Mouse (Mus musculus) liver, embryonic 13.5 days (tissue): ENCODE results near the gene Dcaf7. TPM values are rescaled to one million over a fixed set of nuclear protein-coding genes. Genes with fewer than 3 reads are reported as not detected.
"Not testable (repeated sequence)": the region's sequence is repeated elsewhere in the genome, so short reads cannot be mapped to it uniquely, and the experiment has no call there.

Source experiments
- ATAC-seq: fragments of 200-750 bp; cut with Nextera tagmentation; 2 replicates; pipeline ENCODE4 v1.8.0; 2017; ENCODE audit warnings: low read depth, mild to moderate bottlenecking, moderate number of reproducible peaks, moderate library complexity
- DNase-seq: peaks from one replicate; pipeline ENCODE4 v3.0.0; 2022
- H3K27ac ChIP-seq: fragments of 300-500 bp; sonication (generic); 2 replicates; pipeline ENCODE4 v1.5.1; 2015; ENCODE audit warnings: moderate library complexity, mild to moderate bottlenecking, inconsistent platforms
- H3K27me3 ChIP-seq: fragments of 300-500 bp; sonication (generic); 2 replicates; pipeline ENCODE4 v1.6.1; 2015; ENCODE audit warnings: mild to moderate bottlenecking, inconsistent platforms
- H3K36me3 ChIP-seq: fragments of 300-500 bp; sonication (generic); 2 replicates; pipeline ENCODE4 v1.6.1; 2015; ENCODE audit warnings: mild to moderate bottlenecking, inconsistent platforms
- H3K4me1 ChIP-seq: fragments of 300-500 bp; sonication (generic); replicated peaks from 2 replicates; pipeline ENCODE4 v1.6.1; 2015; ENCODE audit warnings: inconsistent platforms
- H3K4me2 ChIP-seq: fragments of 300-500 bp; sonication (generic); 2 replicates; pipeline ENCODE4 v1.6.1; 2015; ENCODE audit warnings: inconsistent platforms, mild to moderate bottlenecking, moderate library complexity
- H3K4me3 ChIP-seq: fragments of 300-500 bp; sonication (generic); replicated peaks from 2 replicates; pipeline ENCODE4 v1.5.1; 2015; ENCODE audit warnings: mild to moderate bottlenecking, inconsistent platforms
- H3K9ac ChIP-seq: fragments of 300-500 bp; sonication (generic); 2 replicates; pipeline ENCODE4 v1.6.1; 2015; ENCODE audit warnings: mild to moderate bottlenecking, inconsistent platforms
- H3K9me3 ChIP-seq: fragments of 300-500 bp; sonication (generic); replicated peaks from 2 replicates; pipeline ENCODE4 v1.6.1; 2016; ENCODE audit warnings: inconsistent platforms
- WGBS: fragments of 180-500 bp; shearing (Covaris S2); methylation state at CpG from one replicate; pipeline ENCODE4 v1.1.7; 2015; ENCODE audit not compliant: insufficient replicate concordance; 5-methylcytosine and 5-hydroxymethylcytosine counted together
- polyA plus RNA-seq: library from polyadenylated mRNA; unstranded; fragments of >200 nt; fragmentation: Nextera tagmentation; extraction: Ambion mirVana; gene quantifications from 2 replicates; pipeline ENCODE4 v1.2.1, GENCODE M21; 2015

Gene Dcaf7
- polyA plus RNA-seq, 1 experiment from 2014 or later, result 25.3 TPM

DNA sequence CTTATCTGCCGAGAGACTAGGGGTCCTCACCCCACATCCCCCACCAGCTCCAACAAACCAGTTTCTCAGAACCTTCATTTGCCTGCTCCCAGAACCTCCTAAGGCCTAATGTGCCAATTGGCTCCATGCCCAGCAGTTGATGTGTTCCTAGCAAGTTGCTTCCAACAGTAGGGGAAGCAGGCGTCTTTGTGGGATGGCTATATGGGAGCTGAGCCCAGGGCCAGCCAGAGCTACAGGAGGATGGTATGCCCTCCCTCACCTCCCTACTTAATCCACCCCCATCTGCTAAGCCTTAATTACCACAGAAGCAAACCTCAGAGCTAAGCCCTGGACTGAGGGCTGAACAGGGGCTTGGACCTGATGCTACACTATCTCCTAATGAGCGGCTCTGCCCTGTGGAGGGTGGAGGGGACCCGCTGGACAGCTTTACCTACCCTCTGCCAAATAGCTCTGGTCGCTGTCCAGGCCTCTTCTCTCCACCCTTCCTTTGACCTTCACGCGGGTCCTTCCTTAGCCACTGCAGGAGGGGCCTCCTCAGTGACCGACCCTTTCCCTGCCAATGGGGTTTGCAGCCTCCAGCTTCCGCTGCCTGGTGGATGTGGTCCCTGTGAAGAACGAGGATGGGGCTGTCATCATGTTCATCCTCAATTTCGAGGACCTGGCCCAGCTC, 23.0 kb upstream of the Dcaf7 start:
- H3K9ac ChIP-seq, result no peak overlapping the region
- H3K4me3 ChIP-seq, result no peak overlapping the region
- no peak overlapping the region for H3K4me2 ChIP-seq
- no peaks in the 10 kb centered on the region for H3K9me3 ChIP-seq
- H3K27ac ChIP-seq, result no peak overlapping the region
- DNase-seq (no peak), ATAC-seq (no peak; the same call in 1 of the 2 replicates)
- no peaks in the 10 kb centered on the region for H3K4me1 ChIP-seq
- peaks cover 93% of the 10 kb centered on the region for H3K27me3 ChIP-seq
- H3K36me3 ChIP-seq, result no peaks in the 10 kb centered on the region
- WGBS, result 49% methylated on average over 11 of the region's 11 CpGs

DNA sequence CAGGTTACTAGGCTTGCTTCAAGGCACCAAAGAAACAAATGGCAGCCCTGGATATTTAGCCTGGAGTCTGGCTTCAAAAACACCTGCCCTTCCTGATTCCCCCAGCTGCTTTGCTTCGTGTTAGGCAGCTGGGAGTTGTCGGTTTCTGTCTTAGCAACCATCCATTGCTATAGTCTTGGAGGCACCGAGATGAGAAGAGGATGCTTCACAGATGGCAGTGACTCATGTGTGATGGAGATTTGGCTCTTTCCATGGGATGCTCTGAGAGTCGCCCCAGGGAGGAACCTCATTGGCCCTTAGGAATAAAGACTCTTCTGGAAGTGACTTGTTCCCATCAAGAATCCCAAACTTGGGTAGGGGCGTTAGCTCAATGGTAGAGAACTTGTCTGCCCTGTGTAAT, 20.2 kb upstream of the Dcaf7 start:
- no peak overlapping the region for H3K27ac ChIP-seq
- no peak overlapping the region for H3K4me3 ChIP-seq
- H3K36me3 ChIP-seq, result no peaks in the 10 kb centered on the region
- no peak overlapping the region for H3K9ac ChIP-seq
- H3K4me1 ChIP-seq, result 0 out of 2 replicates have a peak, but pooled peaks cover 7% of the 10 kb centered on the region
- DNase-seq (no peak), ATAC-seq (no peak)
- peaks cover 93% of the 10 kb centered on the region for H3K27me3 ChIP-seq
- no peak overlapping the region for H3K4me2 ChIP-seq
- WGBS, result 57% methylated on average over 5 of the region's 5 CpGs
- H3K9me3 ChIP-seq, result no peaks in the 10 kb centered on the region

DNA sequence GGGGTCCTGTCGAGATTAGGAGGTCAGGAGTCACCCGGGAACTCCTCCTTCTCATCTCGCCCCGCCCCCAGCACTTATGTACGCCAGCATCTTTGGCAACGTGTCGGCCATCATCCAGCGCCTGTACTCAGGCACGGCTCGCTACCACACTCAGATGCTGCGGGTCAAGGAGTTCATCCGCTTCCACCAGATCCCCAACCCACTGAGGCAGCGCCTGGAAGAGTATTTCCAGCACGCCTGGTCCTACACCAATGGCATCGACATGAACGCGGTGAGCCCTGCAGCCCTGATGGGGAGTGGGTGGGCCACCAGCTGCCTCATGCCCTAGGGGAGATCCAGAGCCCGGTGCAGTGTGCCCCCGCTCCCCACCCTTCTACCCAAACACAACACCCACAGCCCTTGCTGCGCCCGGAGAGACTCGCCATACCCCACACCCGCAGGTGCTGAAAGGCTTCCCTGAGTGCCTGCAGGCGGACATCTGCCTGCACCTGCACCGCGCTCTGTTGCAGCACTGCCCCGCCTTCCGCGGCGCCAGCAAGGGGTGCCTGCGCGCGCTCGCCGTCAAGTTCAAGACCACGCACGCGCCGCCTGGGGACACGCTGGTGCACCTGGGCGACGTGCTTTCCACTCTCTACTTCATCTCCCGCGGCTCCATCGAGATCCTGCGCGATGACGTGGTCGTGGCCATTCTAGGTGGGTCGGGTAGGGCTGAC, 16.5 kb upstream of the Dcaf7 start:
- ATAC-seq, result no peak
- H3K9me3 ChIP-seq, result no peaks in the 10 kb centered on the region
- no peak for DNase-seq
- H3K4me3 ChIP-seq, result no peak overlapping the region
- 0 out of 2 replicates have a peak, but pooled peaks cover 7% of the 10 kb centered on the region for H3K4me1 ChIP-seq
- no peak overlapping the region for H3K9ac ChIP-seq
- peaks cover 95% of the 10 kb centered on the region for H3K27me3 ChIP-seq
- H3K27ac ChIP-seq, result no peak overlapping the region
- no peak overlapping the region for H3K4me2 ChIP-seq
- H3K36me3 ChIP-seq, result no peaks in the 10 kb centered on the region
- 3% methylated on average over 50 of the region's 50 CpGs for WGBS

DNA sequence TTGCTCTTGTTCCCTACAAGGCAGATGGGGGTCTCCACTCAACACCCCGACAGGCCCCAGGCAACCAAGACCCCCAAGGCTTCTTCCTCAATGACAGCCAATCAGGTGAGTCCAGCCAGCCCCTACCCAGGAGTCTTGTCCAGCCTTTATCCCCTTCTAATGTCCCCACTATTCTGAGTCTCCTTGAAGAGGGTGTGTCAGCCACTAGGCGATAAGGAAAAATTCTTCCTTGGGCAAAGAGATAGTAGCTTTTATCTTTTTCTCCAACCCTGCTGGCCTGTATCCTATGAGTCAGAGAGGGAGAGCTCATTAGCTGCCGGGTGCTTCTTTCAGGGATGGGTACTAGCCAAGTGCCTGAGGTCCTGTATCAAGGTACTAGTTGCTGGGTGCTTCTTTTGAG, 10.9 kb upstream of the Dcaf7 start:
- 34% methylated on average over 3 of the region's 3 CpGs for WGBS
- H3K27me3 ChIP-seq, result peaks cover 51% of the 10 kb centered on the region
- no peak overlapping the region for H3K4me2 ChIP-seq
- ATAC-seq (peak; percentile 73), DNase-seq (no peak)
- H3K4me1 ChIP-seq, result peaks cover 20% of the 10 kb centered on the region
- H3K27ac ChIP-seq, result no peak overlapping the region
- peaks cover 10% of the 10 kb centered on the region for H3K36me3 ChIP-seq
- H3K4me3 ChIP-seq, result no peak overlapping the region
- H3K9me3 ChIP-seq, result no peaks in the 10 kb centered on the region
- H3K9ac ChIP-seq, result no peak overlapping the region

DNA sequence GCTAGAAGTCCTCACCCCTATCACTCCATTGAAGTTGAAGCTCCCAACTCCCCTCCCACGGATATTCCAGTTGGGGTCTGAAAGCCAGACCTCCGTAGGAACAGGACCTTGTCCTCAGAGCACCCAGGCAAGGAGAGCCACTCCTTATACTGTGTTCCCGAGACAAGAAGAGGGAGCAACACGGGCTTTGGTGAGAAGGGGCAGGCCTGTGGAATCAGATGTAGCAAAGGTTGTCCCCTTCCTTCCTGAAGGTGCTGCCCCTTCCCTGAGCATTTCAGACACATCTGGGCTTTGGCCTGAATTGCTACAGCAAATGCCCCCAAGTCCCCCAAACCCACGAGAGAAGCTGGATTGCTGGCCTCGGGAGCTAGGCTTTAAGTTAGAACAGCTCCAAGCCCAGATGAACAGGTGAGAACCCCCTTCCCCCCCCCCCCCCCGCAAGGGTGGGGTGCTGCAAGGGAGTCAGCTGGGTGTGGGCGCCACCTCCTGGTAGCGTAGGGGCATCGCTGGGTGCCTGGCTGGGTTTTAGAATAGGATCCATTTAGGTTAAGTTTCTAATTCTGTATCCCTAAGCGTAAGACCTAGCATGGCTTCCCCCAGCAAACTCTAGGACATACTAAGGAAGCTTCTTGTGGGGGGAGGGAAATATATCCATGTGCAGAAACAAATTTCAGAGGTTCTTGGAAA, 10.1 kb upstream of the Dcaf7 start:
- H3K27me3 ChIP-seq, result peaks cover 43% of the 10 kb centered on the region
- 23% methylated on average over 11 of the region's 11 CpGs for WGBS
- peaks cover 10% of the 10 kb centered on the region for H3K36me3 ChIP-seq
- no peaks in the 10 kb centered on the region for H3K9me3 ChIP-seq
- DNase-seq, result peak; percentile 30
- no peak overlapping the region for H3K27ac ChIP-seq
- peak overlapping the region; percentile 12; the same call in 1 of the 2 replicates for H3K4me2 ChIP-seq
- ATAC-seq, result peak; percentile 48; the same call in 1 of the 2 replicates
- H3K4me1 ChIP-seq, result peaks cover 20% of the 10 kb centered on the region
- no peak overlapping the region for H3K4me3 ChIP-seq
- H3K9ac ChIP-seq, result 0 out of 2 replicates have a peak overlapping the region, but pooled peaks have one; percentile 22

DNA sequence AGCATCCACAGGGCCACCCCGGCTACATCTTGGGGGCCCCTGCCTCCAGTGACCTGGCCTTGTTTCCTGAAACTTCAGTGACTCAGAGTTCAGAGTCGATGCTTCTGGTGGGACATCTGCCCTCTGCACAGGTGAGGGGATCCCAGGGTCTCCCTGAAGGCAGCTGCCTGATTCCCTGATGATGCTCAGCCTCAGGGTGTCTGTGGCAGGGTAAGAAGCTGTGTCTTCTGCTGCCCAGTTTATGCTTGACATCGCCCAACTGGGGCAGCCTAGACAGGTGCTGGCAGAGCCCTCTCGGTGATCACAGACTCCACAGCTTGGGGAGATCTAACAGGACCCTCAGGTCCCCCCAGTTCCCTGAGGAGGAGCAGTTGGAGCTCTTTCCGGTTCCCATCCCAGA, 9.1 kb upstream of the Dcaf7 start:
- WGBS, result 86% methylated on average over 5 of the region's 5 CpGs
- Histone ChIP-seq H3K4me2 (no peak overlapping the region), H3K27ac (no peak overlapping the region), H3K9ac (no peak overlapping the region), H3K27me3 (peaks cover 33% of the 10 kb centered on the region), H3K36me3 (peaks cover 10% of the 10 kb centered on the region), H3K4me1 (peaks cover 20% of the 10 kb centered on the region), H3K9me3 (no peaks in the 10 kb centered on the region), H3K4me3 (no peak overlapping the region)
- ATAC-seq, result no peak
- no peak for DNase-seq

DNA sequence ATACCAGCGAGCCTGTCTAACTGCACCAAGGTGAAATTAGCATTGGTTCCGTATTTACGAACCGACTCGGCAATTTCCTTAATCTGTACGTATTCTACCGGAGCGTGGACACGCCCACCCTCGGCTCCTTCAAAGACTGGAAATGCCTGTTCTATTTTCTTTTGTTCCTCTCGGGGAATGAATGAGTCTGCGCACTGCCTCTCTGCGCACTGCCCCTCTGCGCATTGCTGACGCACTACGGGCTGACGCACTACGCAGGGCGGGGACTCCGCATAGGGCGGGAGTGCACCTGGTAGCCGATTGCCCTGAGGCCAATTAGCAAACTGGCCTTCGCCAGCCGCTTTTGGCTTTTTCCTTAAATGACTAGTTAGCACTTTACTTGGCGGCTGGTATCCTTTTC, 4.6 kb upstream of the Dcaf7 start:
- H3K27me3 ChIP-seq, H3K9me3 ChIP-seq, H3K27ac ChIP-seq, ATAC-seq, H3K36me3 ChIP-seq: not testable (repeated sequence)
- H3K4me1 ChIP-seq, result peaks cover 29% of the 10 kb centered on the region
- DNase-seq, result peak; percentile 26
- H3K9ac ChIP-seq, result peak overlapping the region; percentile 66
- 11% methylated on average over 9 of the region's 25 CpGs for WGBS
- H3K4me2 ChIP-seq, result peak overlapping the region; percentile 54
- H3K4me3 ChIP-seq, result peak overlapping the region; percentile 60

DNA sequence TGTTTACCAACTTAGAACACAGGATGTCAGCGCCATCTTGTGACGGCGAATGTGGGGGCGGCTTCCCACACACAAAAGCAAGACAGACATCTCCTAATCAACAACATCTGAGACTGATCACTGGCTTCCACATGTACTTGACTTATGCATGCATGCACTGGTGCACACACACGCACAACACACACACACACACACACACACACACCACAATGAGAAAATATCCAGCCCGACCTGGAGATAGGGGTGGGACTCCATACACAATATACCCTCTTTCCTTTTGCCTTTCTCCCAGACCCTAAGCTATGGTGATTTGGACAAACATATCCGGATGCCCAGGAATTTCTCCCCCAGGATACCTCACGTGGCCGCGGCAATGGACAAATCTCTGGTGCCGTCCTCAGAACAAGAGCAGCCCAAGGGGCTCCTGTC, 3.2 kb upstream of the Dcaf7 start:
- H3K27ac ChIP-seq, result peak overlapping the region; percentile 88
- ATAC-seq, result peak; percentile 6; the same call in 1 of the 2 replicates
- no peaks in the 10 kb centered on the region for H3K27me3 ChIP-seq
- peak overlapping the region; percentile 45 for H3K4me3 ChIP-seq
- peaks cover 36% of the 10 kb centered on the region for H3K4me1 ChIP-seq
- H3K9me3 ChIP-seq, result no peaks in the 10 kb centered on the region
- peak overlapping the region; percentile 63 for H3K4me2 ChIP-seq
- 39% methylated on average over 11 of the region's 11 CpGs for WGBS
- no peak for DNase-seq
- no peaks in the 10 kb centered on the region for H3K36me3 ChIP-seq
- H3K9ac ChIP-seq, result peak overlapping the region; percentile 66

DNA sequence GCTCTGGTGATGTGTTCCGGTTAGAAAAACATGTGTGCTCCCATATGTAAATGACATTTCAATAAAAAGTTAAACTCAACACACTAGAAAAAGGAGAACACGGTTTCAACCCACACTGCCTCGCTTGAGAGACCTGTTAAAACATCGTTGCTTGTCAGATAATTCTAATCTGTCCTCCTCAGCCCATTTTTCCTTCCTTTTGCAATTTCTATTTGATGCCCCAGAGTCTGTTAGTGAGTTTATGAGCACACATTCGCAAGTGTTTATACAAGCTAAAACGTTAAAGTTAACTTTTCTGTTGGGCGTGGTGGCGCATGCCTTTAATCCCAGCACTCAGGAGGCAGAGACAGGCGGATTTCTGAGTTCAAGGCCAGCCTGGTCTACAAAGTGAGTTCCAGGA, 1.7 kb upstream of the Dcaf7 start:
- Histone ChIP-seq H3K4me1 (peaks cover 49% of the 10 kb centered on the region), H3K36me3 (no peaks in the 10 kb centered on the region), H3K27me3 (no peaks in the 10 kb centered on the region), H3K9ac (peak overlapping the region; percentile 66; the same call in 1 of the 2 replicates), H3K9me3 (no peaks in the 10 kb centered on the region), H3K4me2 (no peak overlapping the region), H3K4me3 (no peak overlapping the region), H3K27ac (peak overlapping the region; percentile 88)
- no peak for ATAC-seq
- WGBS, result 53% methylated on average over 9 of the region's 9 CpGs
- no peak for DNase-seq

DNA sequence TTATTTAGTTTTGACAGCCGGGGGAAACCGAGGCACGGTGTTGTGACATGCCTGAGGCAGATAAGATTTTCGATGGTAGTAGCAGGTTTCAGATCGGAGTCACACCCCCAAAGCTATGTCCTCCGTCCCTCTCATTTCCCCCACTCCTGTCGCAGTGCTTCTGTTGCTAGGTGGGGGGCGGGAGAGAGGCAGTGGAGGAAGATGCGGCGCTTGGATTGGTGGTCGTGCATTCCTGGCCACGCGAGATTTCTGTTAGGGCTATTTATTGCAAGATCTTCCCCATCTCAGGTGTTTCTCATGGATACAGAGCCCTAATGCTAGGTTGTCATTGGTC, 713 bp downstream of the Dcaf7 start:
- H3K9me3 ChIP-seq, result no peaks in the 10 kb centered on the region
- H3K27me3 ChIP-seq, result no peaks in the 10 kb centered on the region
- H3K36me3 ChIP-seq, result no peaks in the 10 kb centered on the region
- peak overlapping the region; percentile 95 for H3K4me3 ChIP-seq
- peak overlapping the region; percentile 83 for H3K4me2 ChIP-seq
- H3K27ac ChIP-seq, result peak overlapping the region; percentile 88
- ATAC-seq, result no peak
- peaks cover 56% of the 10 kb centered on the region for H3K4me1 ChIP-seq
- 0% methylated on average over 13 of the region's 13 CpGs for WGBS
- peak; percentile 37 for DNase-seq
- H3K9ac ChIP-seq, result peak overlapping the region; percentile 96

DNA sequence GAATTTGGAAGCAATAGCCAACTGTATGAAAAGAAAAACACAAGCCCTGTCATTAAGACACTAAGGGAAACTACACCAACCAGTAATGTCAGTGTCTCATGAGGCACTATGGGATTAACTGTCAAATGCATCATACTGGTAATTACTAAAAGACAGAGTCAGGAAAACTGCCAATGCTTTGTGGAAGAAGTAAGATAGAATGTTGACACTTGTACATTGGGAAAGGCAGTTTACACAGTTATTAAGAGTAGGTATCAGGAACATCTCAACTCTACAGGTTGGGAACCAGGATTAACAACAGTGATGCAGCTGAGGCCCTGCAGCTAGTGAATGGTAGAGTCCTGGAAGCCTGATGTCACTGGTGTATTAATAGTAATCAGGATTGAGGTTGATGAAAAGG, 7.7 kb downstream of the Dcaf7 start:
- H3K36me3 ChIP-seq, result peaks cover 26% of the 10 kb centered on the region
- no peak overlapping the region for H3K27ac ChIP-seq
- peaks cover 38% of the 10 kb centered on the region for H3K4me1 ChIP-seq
- H3K27me3 ChIP-seq, result no peaks in the 10 kb centered on the region
- DNase-seq (no peak), ATAC-seq (no peak)
- no peak overlapping the region for H3K4me2 ChIP-seq
- no peak overlapping the region for H3K4me3 ChIP-seq
- H3K9ac ChIP-seq, result no peak overlapping the region
- H3K9me3 ChIP-seq, result no peaks in the 10 kb centered on the region
